Mouse (Mus musculus) CD4-positive helper T cell, adult 2 months (primary cell): ENCODE results near the gene St8sia6.
"Not testable (repeated sequence)": the region's sequence is repeated elsewhere in the genome, so short reads cannot be mapped to it uniquely, and the experiment has no call there.

Source experiments
- DNase-seq: peaks from one replicate; pipeline ENCODE4 v3.0.0-alpha.2; 2012; ENCODE audit warnings: low read depth, missing footprints, low spot score

The St8sia6 gene

GRCm38 (mm10) chr2:13672426-13672825 is 121.4 kb downstream of the St8sia6 start:
- DNase-seq, result peak; percentile 16

DNA sequence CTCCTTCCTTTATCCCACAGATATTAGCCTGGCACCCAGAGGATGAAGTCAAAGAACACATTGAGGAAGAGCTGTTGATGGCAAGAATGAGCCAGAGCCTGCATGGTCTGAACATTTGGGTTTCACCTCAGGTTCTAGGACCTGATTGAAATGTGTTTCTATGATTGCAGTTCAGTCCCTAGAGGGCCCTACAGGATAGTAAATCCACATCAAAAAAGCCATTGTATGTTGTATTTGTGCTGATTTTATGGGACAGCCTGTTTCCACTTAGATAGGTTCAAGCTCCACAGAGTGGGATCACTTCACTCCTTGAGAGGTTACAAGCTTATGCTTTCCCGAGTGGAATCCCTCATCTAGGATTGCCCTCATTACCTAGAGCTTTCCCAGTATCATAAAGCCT is 159.0 kb downstream of the St8sia6 start:
- DNase-seq, result peak; percentile 30

DNA sequence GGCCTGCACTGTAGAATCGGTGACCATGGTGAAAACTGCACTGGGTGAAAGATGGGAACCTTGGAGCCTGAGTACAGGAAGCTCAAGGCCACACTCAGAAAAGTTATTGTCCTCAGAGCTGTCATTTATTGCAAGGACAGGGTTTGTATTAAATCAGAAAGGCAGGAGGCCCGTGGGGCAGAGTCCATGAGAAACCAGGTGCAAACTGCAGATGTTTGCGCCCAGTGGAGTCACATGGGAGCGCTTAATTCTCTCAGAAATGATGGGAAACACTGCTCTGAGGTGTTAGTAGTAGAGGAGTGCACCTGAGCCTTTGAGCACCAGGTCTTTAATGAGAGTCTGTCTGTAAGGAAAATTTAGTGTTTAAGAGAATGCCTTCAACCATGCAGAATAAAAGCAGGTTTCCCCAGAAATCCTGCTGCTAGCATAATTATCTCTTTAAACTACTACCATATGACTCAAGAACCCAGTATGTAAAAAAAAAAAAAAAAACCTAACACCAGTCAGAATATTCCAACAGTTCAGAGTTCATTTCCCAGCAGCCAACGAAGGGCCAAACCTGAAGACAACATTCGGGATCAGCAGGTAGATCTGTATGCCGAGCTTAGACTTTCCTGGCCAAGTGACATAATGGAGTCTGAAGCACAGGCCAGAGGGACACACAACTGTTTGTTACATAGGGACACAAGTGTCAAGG is 163.6 kb downstream of the St8sia6 start:
- DNase-seq, result no peak

- not testable (repeated sequence) for DNase-seq
Measured at GRCm38 (mm10) chr2:13603636-13604035, 190.2 kb downstream of the St8sia6 start.

- no peak for DNase-seq
Measured at GRCm38 (mm10) chr2:13603093-13603492, 190.8 kb downstream of the St8sia6 start.
